10 mouse cellular contexts compared by ENCODE assay signal in genomic region chr10:83069791-83070190, GRCm38 (mm10).
DNase-seq lines count a peak whose midpoint lies in the region; ATAC-seq and TF ChIP-seq lines count a peak whose summit lies in the region.
"Had no signal": no experiment of that assay in that cellular context is flagged by ENCODE, and none has a peak within 500 bp of the region (broad histone marks: within the 10 kb centered on the region; RNA-seq: fewer than 3 reads in every experiment).

No protein-coding gene starts in this region.

- intact Hi-C loops in heart, adult 2 months (cut with DNase I): loop anchor here (10.0 kb wide), 1 partner anchor 225 kb away; no protein-coding TSS in a partner anchor

- no peak overlapping the region for H3K9ac ChIP-seq in heart, adult 2 months (ENCODE audit: low read depth, low read length)
- no peak overlapping the region for H3K9ac ChIP-seq in heart, embryonic 12.5 days
- H3K9ac ChIP-seq in ES-Bruce4 (ENCODE audit: low read depth, poor library complexity, severe bottlenecking): no peak overlapping the region
- H3K9ac ChIP-seq: hindbrain, embryonic 15.5 days had no signal

- peaks cover 4% of the 10 kb centered on the region for H3K4me1 ChIP-seq in heart, adult 2 months (ENCODE audit: control insufficient read depth, insufficient read depth, low read length)
- peaks cover 59% of the 10 kb centered on the region for H3K4me1 ChIP-seq in heart, embryonic 12.5 days (replicated peaks)
- H3K4me1 ChIP-seq in ES-Bruce4 (ENCODE audit: control insufficient read depth, insufficient read depth, low read length): no peaks in the 10 kb centered on the region
- H3K4me1 ChIP-seq: hindbrain, embryonic 15.5 days had no signal

- TF ChIP-seq EP300 in heart, adult 2 months (IDR thresholded peaks at IDR 0.05; ENCODE audit: insufficient read depth, low read depth, low read length): no peak
- TF ChIP-seq EP300 in ES-Bruce4 (IDR thresholded peaks at IDR 0.05; ENCODE audit: insufficient read depth, low read depth, low read length): 0 out of 2 replicates have a peak, but pooled peaks have one; percentile 51

- no peaks in the 10 kb centered on the region for H3K36me3 ChIP-seq in heart, adult 2 months (ENCODE audit: control insufficient read depth, insufficient read depth, low read length)
- no peaks in the 10 kb centered on the region for H3K36me3 ChIP-seq in heart, embryonic 12.5 days
- no peaks in the 10 kb centered on the region for H3K36me3 ChIP-seq in ES-Bruce4 (ENCODE audit: control insufficient read depth, insufficient read depth, low read length, poor library complexity, severe bottlenecking)
- H3K36me3 ChIP-seq: hindbrain, embryonic 15.5 days had no signal

- TF ChIP-seq CTCF in heart, adult 2 months (IDR thresholded peaks at IDR 0.05): no peak
- TF ChIP-seq CTCF in ES-Bruce4 (IDR thresholded peaks at IDR 0.05; ENCODE audit: low read depth, low read length): no peak

- no peak overlapping the region for H3K4me3 ChIP-seq in heart, adult 2 months
- no peak overlapping the region for H3K4me3 ChIP-seq in heart, embryonic 12.5 days
- H3K4me3 ChIP-seq in ES-Bruce4 (ENCODE audit: low read depth, low read length): no peak overlapping the region
- H3K4me3 ChIP-seq: hindbrain, embryonic 15.5 days had no signal

- H3K4me2 ChIP-seq in heart, embryonic 12.5 days: no peak overlapping the region
- H3K4me2 ChIP-seq: hindbrain, embryonic 15.5 days had no signal

- TF ChIP-seq POLR2A in heart, adult 2 months (IDR thresholded peaks at IDR 0.05; ENCODE audit: insufficient read depth, low read depth, low read length): no peak
- TF ChIP-seq POLR2A in ES-Bruce4 (IDR thresholded peaks at IDR 0.05; ENCODE audit: insufficient read depth, low read length): no peak

- H3K27ac ChIP-seq in heart, adult 2 months: no peak overlapping the region
- H3K27ac ChIP-seq in heart, embryonic 12.5 days (ENCODE audit: poor library complexity, severe bottlenecking): no peak overlapping the region
- no peak overlapping the region for H3K27ac ChIP-seq in ES-Bruce4 (ENCODE audit: insufficient read depth, low read length)
- H3K27ac ChIP-seq: hindbrain, embryonic 15.5 days; macrophage had no signal

- H3K27me3 ChIP-seq in heart, adult 2 months (ENCODE audit: control insufficient read depth, insufficient read depth, low read length): no peaks in the 10 kb centered on the region
- no peaks in the 10 kb centered on the region for H3K27me3 ChIP-seq in heart, embryonic 12.5 days (replicated peaks)
- no peaks in the 10 kb centered on the region for H3K27me3 ChIP-seq in ES-Bruce4 (ENCODE audit: control insufficient read depth, insufficient read depth, low read length, poor library complexity, severe bottlenecking)
- H3K27me3 ChIP-seq: hindbrain, embryonic 15.5 days had no signal

- no peaks in the 10 kb centered on the region for H3K79me2 ChIP-seq in heart, adult 2 months (replicated peaks; ENCODE audit: control insufficient read depth, insufficient read depth, low read length)

- H3K9me3 ChIP-seq in heart, embryonic 12.5 days (replicated peaks): no peaks in the 10 kb centered on the region
- H3K9me3 ChIP-seq in ES-Bruce4 (replicated peaks; ENCODE audit: control insufficient read depth, insufficient read depth, low read length, poor library complexity, severe bottlenecking): no peaks in the 10 kb centered on the region
- H3K9me3 ChIP-seq: hindbrain, embryonic 15.5 days had no signal

- DNase-seq in heart, adult 2 months: peak; percentile 41 to 57
- peak; percentile 92 for DNase-seq in embryo, embryonic 10 days (ENCODE audit: low spot score)
- DNase-seq in kidney, postnatal 10 days: peak; percentile 46
- DNase-seq in thymus, postnatal 10 days (ENCODE audit: low spot score in 2 of 2): no peak
- DNase-seq in left cerebral cortex, adult 8-10 months (ENCODE audit: low spot score in 2 of 2): no peak
- DNase-seq in layer of hippocampus, adult 9-10 months (ENCODE audit: low spot score): no peak

- 32% methylated on average over 5 of the region's 5 CpGs for WGBS in heart, adult 2 months
- WGBS in heart, embryonic 12.5 days: 21% methylated on average over 5 of the region's 5 CpGs

- no peak for ATAC-seq in heart, embryonic 12.5 days (ENCODE audit: insufficient number of reproducible peaks, low FRiP score)

Comparison
In these comparisons a context has a peak if more than half of its experiments do, and no peak if none do; other contexts are left out.
1. DNase-seq: peak in heart, adult 2 months (2 of 2), embryo, embryonic 10 days (single experiment) and kidney, postnatal 10 days (single experiment); none in thymus, postnatal 10 days (0 of 2), left cerebral cortex, adult 8-10 months (0 of 2) and layer of hippocampus, adult 9-10 months (single experiment).